Mouse (Mus musculus) gastrocnemius, postnatal 36 days (tissue): ENCODE measurements around the gene Yap1. TPM values are rescaled to one million over a fixed set of nuclear protein-coding genes. Genes with fewer than 3 reads are reported as not detected.

Experiments
- DNase-seq, 2 experiments: peaks; one replicate each; pipeline ENCODE4 v3.0.0; 2022
- intact Hi-C: fragments of 180-260 bp; cut with DNase I; formaldehyde crosslinking; loops from one replicate; pipeline ENCODE4 v1.15.1; 2025
- total RNA-seq, 2 experiments: library from RNA; stranded (reverse); gene quantifications; 2 replicates each; pipeline ENCODE4 v1.2.3; 2021

Yap1 gene
- total RNA-seq, 2 experiments from 2014 or later, result 30.8 to 34.9 TPM

DNA sequence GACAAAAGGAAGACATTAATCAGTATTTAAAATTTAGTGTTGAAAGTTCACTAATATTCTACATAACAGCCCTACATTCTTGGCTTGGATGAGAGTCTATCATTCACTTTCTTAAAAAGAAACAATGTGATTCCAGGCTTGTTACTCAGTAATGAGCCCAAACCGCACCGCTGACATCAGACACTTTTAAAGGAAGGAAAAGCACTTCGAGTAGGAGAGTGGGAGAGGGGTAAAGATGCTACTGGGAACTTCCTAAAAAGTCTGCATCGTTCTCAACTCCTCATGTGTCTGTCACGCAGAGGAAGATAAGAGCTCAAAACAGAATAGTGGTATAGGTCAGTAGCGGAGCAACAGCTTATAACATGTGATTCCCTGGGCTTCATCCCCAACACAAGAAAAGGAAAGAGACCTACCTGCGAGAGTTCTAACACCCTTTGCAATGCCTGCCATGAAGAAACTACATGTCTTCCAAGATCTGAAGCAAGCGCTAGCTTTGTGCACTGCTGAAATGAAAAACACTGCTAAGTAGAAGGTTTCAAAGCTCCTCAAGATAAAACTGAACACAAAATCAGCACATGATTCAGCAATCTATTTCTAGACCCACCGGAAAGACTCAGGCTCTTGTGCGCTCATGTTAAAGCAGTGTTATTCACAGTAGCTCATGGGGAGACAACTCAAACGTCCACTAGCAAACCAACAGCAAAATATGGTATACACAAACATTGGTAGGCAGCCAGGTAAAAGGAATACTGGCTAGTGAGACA is 25.1 kb downstream of the Yap1 start:
- DNase-seq, result no peak
- intact Hi-C loops, result no loop called here

DNA sequence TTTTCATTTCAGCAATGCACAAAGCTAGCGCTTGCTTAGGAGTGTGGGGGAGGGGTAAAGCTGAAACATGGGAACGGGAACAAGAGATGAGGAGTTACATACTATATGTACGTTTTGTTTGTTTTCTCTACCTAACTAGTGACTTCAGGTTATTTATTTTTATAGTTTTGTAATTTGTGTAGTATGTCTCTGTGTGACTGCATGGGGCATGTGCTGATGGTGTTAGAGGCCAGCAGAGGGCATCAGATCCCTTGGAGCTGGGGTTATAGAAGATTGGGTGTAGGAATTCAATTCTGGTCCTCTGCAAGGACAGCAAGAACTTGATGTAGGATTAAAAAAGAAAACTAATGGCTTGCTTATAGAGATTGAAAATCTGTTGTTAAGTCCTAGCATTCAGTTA is 25.9 kb downstream of the Yap1 start:
- intact Hi-C loops, result no loop called here
- DNase-seq, result no peak

DNA sequence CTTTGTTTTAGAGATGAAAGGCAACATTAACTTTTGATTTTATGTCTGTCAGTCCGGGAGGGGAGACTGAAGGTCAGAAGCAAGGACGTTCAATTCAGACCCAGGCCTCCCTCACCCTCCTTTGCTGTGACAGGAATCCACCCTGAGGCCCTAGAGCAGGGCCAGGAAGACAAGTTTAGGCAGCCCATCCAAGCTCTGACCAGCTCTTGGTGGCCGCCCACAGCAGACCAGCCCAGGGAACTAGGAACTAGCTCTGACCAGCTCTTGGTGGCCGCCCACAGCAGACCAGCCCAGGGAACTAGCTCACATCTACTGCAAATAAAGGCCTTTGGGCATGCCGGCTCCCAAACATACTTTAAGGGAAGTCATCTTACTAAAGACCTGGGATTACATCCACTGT is 26.8 kb downstream of the Yap1 start:
- intact Hi-C loops, result no loop called here
- DNase-seq, result no peak

DNA sequence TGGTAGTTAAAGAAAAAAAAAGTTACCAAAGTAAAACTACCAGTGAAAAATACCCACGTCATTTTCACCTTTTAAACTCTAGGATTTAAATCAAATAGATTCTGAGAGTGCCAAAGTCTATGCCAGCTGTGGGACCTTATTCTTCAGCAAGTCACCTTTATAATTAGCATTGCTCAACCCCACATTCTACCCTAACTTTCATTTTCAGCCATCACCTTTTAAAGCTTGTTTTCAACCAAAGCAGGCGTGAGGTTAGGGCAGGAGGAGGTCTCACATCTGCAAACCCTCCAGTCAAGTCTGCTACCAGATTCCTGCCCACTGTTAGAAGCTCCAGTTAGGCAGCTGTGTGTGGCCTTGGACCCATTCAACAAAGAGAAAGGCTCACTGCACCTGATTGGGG is 32.4 kb downstream of the Yap1 start:
- intact Hi-C loops, result no loop called here

DNA sequence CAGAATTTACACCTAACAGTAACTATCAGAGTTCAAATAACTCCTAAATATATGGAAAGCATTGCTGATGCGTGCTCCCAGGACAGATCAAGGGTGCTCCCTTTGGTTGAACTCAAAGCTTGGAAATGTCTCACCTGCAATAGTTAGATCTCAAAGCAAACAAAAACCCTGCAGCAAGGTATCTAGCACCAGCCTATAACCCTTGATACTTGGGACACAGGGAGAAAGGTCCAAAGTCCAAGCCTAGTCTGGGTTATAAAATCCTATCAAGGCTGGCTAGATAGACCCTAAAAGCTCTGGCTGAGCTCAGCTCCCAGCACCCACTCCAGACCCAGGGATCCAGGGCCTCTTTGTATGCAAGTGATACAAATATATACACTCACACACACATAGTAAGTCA is 36.4 kb downstream of the Yap1 start:
- DNase-seq, result no peak
- intact Hi-C loops, result no loop called here

More for the DNA sequence above, 32.4 kb downstream of the Yap1 start:
- no peak for DNase-seq

DNA sequence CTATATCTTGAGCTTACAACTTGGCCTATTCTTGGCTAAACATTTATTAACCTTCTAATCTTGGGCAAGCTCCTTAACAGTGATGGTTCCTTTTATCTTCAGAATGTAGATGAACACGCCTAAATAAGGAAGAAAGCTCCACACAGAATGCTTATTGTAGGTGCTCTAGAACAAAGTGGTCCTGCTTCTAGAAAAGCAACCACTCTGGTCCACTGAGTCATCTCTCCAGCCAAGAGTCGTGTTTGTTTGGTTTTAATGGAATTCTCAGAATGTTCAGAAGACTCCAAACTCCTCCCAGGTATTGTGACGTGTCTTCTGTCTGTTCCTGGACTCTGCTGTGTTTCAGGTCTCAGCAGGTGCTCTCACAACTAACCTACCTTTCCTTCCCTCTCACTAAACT is 38.8 kb downstream of the Yap1 start:
- no peak for DNase-seq
- intact Hi-C loops, result no loop called here

DNA sequence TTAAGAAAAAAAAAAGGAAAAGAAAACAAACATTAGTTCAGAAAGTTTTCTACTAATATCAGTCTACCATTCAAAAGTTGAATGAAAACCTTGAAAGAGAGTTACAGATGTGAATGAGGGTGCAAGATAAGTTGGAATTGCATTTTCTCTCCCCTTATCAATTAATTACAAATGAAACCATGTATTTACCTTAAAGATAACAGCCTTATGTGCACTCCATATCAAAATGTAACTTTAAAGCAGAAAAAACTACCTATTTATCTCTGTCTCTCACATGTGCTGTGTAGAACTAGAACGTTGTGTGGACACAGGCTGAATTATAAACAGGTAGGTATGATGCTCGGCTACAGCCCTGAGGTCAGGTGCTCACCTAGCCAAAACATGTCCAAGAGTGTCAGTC is 40.5 kb downstream of the Yap1 start:
- DNase-seq, result no peak
- intact Hi-C loops, result no loop called here

DNA sequence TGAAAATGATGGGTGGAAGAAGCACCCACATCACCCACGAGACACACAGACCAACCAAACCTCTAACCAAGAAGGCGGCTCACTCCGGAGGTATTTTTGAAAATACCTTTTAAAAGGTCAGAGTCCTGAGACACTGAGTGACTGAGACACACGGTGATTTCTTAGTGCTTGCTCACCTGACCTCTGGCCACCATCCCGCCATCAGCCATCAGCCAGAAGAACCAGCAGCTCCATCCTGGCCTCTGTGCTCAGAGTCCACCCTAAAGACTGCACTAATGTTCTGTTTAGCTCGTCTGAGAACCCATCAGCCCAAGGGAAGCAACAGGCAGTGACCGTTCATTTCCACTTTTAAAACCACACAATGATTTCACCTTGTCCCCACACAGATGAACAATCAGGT is 41.5 kb downstream of the Yap1 start:
- no peak for DNase-seq
- intact Hi-C loops, result no loop called here

DNA sequence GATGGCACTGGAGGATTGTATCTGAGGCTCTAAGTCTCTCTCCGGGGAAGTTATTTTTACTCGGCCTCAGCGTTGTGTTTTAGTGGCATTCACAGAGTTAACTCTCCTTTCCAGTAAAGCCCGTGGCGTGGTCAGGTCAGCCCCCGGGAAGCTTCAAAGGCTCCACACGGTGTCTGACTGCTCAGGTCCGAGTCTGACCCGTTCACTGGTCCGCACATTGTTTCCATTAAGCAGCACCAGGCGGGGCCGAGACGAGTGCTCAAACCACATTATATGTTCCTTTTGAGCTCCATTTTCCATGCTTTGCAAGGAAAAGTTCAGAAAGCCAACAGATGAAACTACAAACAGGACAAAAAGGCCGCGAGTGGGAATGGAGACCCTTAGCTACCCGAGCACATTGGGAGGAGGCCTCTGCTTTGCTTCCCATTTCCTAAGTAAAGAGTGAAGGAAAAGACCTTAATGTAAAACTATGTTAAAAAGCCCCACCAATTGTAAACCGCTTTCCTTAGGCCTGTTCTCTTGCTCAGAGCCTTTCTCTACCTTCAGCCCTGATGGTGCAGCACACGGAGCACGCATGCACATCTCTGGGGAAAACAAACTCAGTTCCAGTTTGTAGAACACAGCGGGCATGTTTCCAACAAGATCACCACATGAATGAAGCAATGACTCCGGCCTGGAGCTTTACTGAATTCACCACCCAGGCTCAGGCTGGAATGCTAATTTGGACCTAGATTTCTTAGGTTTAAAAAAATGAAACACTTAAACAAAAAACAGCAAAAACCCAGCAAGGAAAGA is 42.8 kb downstream of the Yap1 start:
- no peak for DNase-seq
- intact Hi-C loops, result no loop called here

DNA sequence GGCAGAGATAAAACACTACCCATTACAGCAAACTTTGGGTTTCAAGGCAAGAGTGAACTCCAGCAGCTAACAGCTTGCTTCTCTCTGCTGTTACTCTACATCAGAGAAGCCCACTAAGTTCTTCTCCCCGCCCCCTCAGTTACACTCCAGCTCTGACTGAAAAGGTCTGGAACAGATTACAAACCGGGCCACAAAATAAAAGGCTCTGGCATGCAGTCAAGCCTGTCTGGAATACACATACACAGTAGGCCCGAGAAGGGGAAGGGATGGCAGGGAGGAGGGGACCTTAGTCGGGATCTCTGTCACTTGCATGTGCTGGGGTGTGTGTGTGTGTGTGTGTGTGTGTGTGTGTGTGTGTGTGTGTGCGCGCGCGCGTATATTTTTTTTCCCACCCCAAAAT is 44.0 kb downstream of the Yap1 start:
- peak in 1 of 2 experiments; percentile 50 for DNase-seq
- intact Hi-C loops, result no loop called here

DNA sequence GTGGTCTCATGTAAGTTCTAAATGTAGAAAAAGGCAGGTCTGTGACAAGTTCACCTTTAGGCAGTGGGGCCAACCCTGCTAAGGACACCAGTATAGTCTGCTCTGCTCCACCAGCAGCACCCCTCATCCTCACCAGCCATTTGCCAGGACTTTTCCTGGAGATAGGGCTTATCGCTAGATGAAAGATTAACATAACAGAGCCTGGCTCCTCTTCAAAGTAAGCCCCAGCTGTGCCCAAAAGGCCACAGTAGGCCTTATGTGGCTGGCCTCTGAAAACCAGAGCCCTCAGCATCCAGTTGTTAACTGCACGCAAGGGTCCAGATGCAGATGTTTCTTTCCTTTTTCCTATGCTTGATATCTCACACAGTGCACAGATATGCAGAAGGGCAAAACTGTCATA is 45.1 kb downstream of the Yap1 start:
- intact Hi-C loops, result no loop called here
- DNase-seq, result no peak

DNA sequence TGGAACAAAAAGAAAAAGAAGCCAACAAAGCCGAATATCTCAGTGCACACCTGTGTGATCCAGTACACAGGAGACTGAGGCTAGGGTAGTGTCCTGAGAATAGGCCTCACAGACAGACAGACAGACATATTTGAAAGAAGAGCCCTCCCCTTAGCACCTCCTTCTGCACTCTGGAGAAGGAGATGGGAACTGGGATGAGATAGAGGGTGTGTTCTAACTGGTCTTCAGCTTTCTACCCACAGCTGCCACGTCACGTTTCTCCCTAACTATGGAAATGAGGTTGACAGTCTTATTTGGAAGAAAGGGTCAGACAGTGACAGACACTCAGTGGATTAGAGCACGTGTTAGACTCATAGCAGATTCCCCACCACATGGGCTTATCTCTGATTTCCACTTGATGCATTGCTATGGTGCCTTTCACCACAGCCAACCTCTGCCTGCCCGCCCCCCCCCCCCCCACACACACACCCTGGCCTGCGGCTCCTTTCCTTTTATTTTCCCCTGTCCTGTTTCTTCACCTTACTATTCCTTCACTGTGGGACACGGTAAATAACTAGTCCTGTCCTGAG is 46.3 kb downstream of the Yap1 start:
- DNase-seq, result no peak
- intact Hi-C loops, result no loop called here

DNA sequence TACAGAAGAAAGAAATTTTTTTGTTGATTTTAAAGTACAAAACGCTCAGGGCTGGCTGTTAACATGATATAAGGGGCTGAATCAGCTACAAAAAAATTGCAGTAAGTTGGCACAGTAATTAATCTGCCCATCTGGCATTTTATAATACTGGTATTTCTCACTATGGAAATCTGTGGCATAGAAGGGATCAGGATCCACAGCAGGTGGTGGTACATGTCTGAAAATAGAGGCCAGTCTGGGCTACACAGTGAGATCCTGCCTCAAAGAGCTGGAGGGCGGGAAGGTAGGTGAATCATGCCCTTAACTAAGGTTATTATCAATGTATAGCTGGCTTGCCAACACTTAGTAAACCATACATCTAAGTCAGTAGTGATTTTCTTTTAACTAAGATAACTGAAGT is 47.0 kb downstream of the Yap1 start:
- DNase-seq, result no peak
- intact Hi-C loops, result no loop called here

DNA sequence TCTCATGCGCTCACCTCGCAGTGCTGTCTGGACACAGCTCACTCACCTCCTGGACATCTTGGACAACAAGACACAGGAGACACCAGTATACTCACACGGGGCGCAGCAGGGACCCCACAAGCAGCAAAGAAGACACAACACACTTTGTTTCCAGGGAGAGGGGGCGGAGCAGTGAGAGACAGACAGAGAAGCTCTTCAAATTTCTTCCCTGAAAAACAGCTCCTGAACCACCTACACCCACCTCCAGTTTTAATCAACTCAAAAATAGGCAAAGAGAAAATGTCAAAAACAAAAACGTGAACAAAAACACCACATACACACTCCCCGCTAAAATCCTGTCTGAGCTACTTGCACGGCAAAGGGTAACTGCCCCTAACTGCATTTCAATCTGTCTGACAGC is 48.0 kb downstream of the Yap1 start:
- DNase-seq, result no peak
- intact Hi-C loops, result no loop called here

DNA sequence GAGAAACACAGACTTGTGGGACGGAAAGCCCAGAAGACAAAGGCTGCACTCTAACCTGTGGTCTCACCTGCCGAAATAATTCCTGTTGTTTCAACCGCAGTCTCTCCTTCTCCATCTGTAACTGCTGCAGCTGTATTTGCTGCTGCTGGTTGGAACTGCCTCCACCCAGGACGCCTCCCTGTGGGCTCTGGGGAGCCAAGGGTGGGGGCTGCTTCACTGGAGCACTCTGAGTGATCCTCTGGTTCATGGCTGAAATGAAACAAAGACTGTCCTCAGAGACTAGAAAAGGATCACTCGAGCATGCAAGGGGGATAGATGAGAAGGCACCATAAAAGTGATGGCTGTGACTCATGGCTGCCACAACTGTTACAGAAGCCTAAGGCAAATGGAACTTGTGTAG is 51.5 kb downstream of the Yap1 start:
- intact Hi-C loops, result no loop called here
- no peak for DNase-seq

DNA sequence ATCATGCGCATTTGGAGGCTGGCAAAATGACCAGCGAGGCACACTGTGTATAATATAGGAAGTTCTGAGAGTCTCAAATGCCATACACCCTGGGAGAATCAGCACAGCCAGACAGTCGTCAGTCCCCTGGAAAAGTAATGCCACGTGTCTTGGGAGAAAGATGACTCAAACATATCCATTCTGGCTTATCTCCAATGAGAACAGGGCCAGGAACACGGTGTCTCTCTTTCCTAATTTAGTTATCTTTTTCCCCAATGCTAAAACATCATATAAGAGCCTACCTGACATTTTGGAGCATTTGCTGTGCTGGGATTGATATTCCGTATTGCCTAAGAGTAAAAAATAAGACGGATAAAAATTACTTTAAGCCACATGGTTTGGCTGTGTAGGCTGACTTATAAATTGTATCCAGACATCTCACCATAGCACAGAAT is 54.2 kb downstream of the Yap1 start:
- intact Hi-C loops, result no loop called here

DNA sequence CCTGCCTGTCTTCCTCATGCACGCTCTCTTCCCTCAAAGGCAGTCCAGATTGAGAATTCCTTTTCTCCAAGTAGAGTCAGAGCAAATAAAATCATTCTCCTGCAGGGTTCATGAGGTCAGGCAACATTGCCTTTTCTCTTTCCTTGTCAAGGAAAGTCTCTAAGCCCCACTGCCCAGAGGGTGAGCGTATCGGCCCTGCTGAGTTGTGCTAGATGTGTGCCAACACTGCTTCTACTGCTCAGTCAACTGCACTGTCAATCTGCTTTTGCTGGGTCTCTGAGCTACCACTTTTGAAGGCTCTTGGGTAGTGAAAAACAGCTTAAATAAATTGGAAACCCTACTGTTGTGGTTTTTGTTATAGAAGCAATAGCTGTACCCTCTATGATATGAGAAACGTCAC is 56.5 kb downstream of the Yap1 start:
- DNase-seq, result no peak
- intact Hi-C loops, result no loop called here

More for the DNA sequence above, 54.2 kb downstream of the Yap1 start:
- no peak for DNase-seq

DNA sequence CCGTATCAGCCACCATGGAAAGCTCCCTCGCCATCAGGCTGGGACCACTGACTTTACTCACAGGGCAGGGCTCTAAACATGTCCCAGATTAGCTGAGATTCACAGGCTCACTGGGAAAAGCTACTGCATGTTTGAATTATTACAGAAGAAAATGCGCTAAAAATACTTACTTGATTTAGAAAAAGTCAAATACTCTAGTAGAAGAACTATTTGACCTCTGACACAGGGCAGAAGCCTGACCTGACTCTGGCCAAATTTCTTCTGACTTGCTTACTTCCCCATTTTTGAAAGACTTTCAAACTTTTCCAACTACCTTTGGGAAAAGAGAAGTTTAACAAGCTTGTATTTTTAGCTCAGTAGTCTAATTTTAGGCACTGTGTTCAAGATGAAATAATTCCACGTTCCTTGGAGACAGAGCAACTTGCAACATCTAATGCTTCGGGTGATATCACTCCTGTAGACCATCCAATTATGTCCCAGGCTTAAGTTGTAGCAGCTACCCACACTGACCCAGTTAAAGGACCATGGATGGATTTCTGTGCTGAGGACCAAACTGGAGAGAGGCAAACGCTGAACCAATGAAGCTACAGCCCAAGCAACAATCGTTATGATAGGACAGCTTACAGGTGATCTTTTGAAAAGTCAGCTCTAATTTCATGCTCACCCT is 60.5 kb downstream of the Yap1 start:
- no peak for DNase-seq
- intact Hi-C loops, result no loop called here

DNA sequence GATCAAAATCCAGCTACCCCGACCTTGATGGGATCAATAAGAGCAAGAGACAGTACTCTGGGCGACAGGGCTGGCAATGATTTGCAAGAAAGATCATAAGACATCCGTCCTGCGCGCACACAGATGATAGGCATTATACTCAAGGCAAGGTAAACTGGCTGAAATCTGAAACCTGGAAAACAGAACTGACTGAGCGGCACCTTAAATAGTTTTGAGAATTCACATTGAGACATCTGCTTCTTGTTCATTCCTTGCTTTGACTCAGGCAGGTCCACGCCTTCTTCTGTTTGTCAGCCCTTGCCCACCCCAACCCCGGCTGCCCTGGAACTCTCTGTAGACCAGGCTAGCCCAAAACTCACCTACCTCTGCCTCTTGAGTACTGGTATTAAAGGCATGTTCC is 61.7 kb downstream of the Yap1 start:
- no peak for DNase-seq
- intact Hi-C loops, result no loop called here

DNA sequence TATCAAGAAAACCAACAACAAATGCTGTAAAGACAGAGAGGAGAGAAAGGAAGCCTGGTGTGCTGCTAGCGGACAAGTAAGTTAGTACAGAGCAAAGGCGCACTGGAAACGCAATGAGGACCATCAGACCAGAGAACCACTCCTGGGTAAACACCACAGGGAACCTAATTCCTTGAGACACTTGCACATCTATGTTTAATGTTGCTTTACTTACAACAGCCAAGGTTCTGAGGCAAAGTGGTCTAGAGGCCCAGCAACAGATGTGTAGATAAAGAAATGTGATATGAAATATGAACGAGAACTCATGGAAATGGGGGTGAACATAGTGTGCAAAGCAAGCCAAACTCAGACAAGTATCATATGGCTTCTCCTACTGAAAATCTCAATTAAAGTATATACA is 64.3 kb downstream of the Yap1 start:
- DNase-seq, result no peak

DNA sequence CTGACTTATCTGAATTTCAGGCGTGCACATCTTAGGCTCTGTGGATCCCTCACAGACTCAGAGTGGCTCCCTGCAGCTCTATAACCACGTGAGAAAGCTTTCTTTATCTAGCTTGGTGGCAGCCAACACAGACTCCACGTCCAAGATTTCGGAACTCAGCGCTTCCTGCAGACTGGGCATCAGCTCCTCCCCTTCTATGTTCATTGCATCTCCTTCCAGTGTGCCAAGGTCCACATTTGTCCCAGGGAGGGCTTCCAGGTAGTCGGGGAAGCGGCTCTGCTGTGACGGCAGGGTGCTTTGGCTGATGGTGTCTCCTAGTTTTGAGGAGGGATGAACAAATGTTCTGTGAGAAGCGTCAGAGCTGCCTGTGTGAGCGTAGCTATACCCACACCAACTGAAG is 70.0 kb downstream of the Yap1 start:
- DNase-seq, result no peak
- intact Hi-C loops, result no loop called here

More for the DNA sequence above, 64.3 kb downstream of the Yap1 start:
- intact Hi-C loops, result no loop called here
